ENCODE assay signal across 15 mouse cellular contexts in genomic region chr12:85624652-85625051, GRCm38 (mm10). TPM values are rescaled to one million over a fixed set of nuclear protein-coding genes. Genes with fewer than 3 reads are reported as not detected.
DNase-seq lines count a peak whose midpoint lies in the region; ATAC-seq and TF ChIP-seq lines count a peak whose summit lies in the region.
"Had no signal": no experiment of that assay in that cellular context is flagged by ENCODE, and none has a peak within 500 bp of the region (broad histone marks: within the 10 kb centered on the region; RNA-seq: fewer than 3 reads in every experiment).

No protein-coding gene starts in this region.

- peaks cover 5% of the 10 kb centered on the region for H3K79me2 ChIP-seq in CH12.LX (replicated peaks; ENCODE audit: control insufficient read depth, extremely low read depth, insufficient read depth, poor library complexity, severe bottlenecking)

- peak; percentile 57 for ATAC-seq in intestine, embryonic 16.5 days
- no peak for ATAC-seq in intestine, embryonic 15.5 days
- peak; percentile 91 for ATAC-seq in inflammation-experienced regulatory T-cells, adult 6 months
- no peak for ATAC-seq in midbrain, embryonic 15.5 days (replicated peaks)

- H3K4me2 ChIP-seq in intestine, embryonic 16.5 days (ENCODE audit: low read depth, low read length): no peak overlapping the region
- no peak overlapping the region for H3K4me2 ChIP-seq in intestine, embryonic 15.5 days (replicated peaks)
- 0 out of 2 replicates have a peak overlapping the region, but pooled peaks have one; percentile 2 for H3K4me2 ChIP-seq in CH12.LX (ENCODE audit: insufficient read depth, low read depth, poor library complexity, severe bottlenecking)
- no peak overlapping the region for H3K4me2 ChIP-seq in midbrain, embryonic 15.5 days
- H3K4me2 ChIP-seq: hindbrain, embryonic 15.5 days; kidney, embryonic 15.5 days had no signal

- H3K9me3 ChIP-seq in intestine, embryonic 16.5 days (ENCODE audit: control insufficient read depth, low read length): no peaks in the 10 kb centered on the region
- no peaks in the 10 kb centered on the region for H3K9me3 ChIP-seq in intestine, embryonic 15.5 days
- no peaks in the 10 kb centered on the region for H3K9me3 ChIP-seq in CH12.LX (replicated peaks; ENCODE audit: low read length)
- H3K9me3 ChIP-seq in midbrain, embryonic 15.5 days: no peaks in the 10 kb centered on the region
- H3K9me3 ChIP-seq: embryonic facial prominence, embryonic 10.5 days; hindbrain, embryonic 15.5 days; kidney, embryonic 15.5 days; megakaryocyte, embryonic 14.5 days had no signal

- H3K9ac ChIP-seq in intestine, embryonic 16.5 days (ENCODE audit: low read depth, low read length): no peak overlapping the region
- H3K9ac ChIP-seq in intestine, embryonic 15.5 days: no peak overlapping the region
- H3K9ac ChIP-seq in CH12.LX (ENCODE audit: insufficient read depth, low read depth): no peak overlapping the region
- no peak overlapping the region for H3K9ac ChIP-seq in midbrain, embryonic 15.5 days
- H3K9ac ChIP-seq: hindbrain, embryonic 15.5 days; kidney, embryonic 15.5 days; liver, embryonic 14.5 days had no signal

- WGBS in intestine, embryonic 16.5 days: 71% methylated on average over 7 of the region's 7 CpGs
- WGBS in intestine, embryonic 15.5 days: 71% methylated on average over 7 of the region's 7 CpGs
- WGBS in midbrain, embryonic 15.5 days: 88% methylated on average over 7 of the region's 7 CpGs

- dilution Hi-C loops in CH12.LX (cut with MboI; ENCODE audit: extremely low pct_ligation_motif_present, extremely low pct_unique_long_range_greater_than_20kb, low sequenced_read_pairs): no loop called here

- intact Hi-C loops in gastrocnemius, postnatal 36 days (cut with DNase I): no loop called here

- DNase-seq in CH12.LX (ENCODE audit: extremely low read depth): peak; percentile 87
- peak; percentile 34 for DNase-seq in thymus, postnatal 25 days
- DNase-seq in gastrocnemius, postnatal 36 days: no peak
- DNase-seq: cerebellum, adult 8-10 months; heart, adult 18-20 months; left cerebral cortex, postnatal 4 days had no signal

- in situ Hi-C loops in CH12.LX (cut with MboI; ENCODE audit: low pct_ligation_motif_present, low pct_unique_long_range_greater_than_20kb, low sequenced_read_pairs): no loop called here

- H3K4me3 ChIP-seq in intestine, embryonic 16.5 days (ENCODE audit: low read length): no peak overlapping the region
- no peak overlapping the region for H3K4me3 ChIP-seq in intestine, embryonic 15.5 days (replicated peaks)
- H3K4me3 ChIP-seq in CH12.LX (replicated peaks in 1 of 3; ENCODE audit: low read depth in 2 of 3, low read length in 2 of 3, poor library complexity in 1 of 3): no peak overlapping the region
- no peak overlapping the region for H3K4me3 ChIP-seq in midbrain, embryonic 15.5 days
- H3K4me3 ChIP-seq: embryonic facial prominence, embryonic 10.5 days; hindbrain, embryonic 15.5 days; kidney, embryonic 15.5 days; megakaryocyte, embryonic 14.5 days had no signal

- TF ChIP-seq RAD21 in CH12.LX (IDR thresholded peaks at IDR 0.05; ENCODE audit: low read depth, low read length): no peak; the same call in 1 of the 2 replicates

- no peaks in the 10 kb centered on the region for H3K27me3 ChIP-seq in intestine, embryonic 16.5 days (replicated peaks; ENCODE audit: control insufficient read depth, insufficient read depth, low read length)
- no peaks in the 10 kb centered on the region for H3K27me3 ChIP-seq in intestine, embryonic 15.5 days (replicated peaks)
- no peaks in the 10 kb centered on the region for H3K27me3 ChIP-seq in CH12.LX (replicated peaks)
- H3K27me3 ChIP-seq in midbrain, embryonic 15.5 days (replicated peaks): no peaks in the 10 kb centered on the region
- H3K27me3 ChIP-seq: hindbrain, embryonic 15.5 days; kidney, embryonic 15.5 days had no signal

- no peak overlapping the region for H3K27ac ChIP-seq in intestine, embryonic 16.5 days (ENCODE audit: low read length)
- H3K27ac ChIP-seq in intestine, embryonic 15.5 days: no peak overlapping the region
- peak overlapping the region; percentile 72 for H3K27ac ChIP-seq in CH12.LX (ENCODE audit: insufficient read depth, low read depth)
- no peak overlapping the region for H3K27ac ChIP-seq in midbrain, embryonic 15.5 days
- H3K27ac ChIP-seq: kidney, embryonic 15.5 days; liver, embryonic 14.5 days had no signal

- TF ChIP-seq POLR2A in CH12.LX (IDR thresholded peaks at IDR 0.05; ENCODE audit: low read depth, low read length): no peak

- H3K36me3 ChIP-seq in intestine, embryonic 16.5 days (ENCODE audit: control insufficient read depth, insufficient read depth, low read length): no peaks in the 10 kb centered on the region; the same call in 1 of the 2 replicates
- H3K36me3 ChIP-seq in intestine, embryonic 15.5 days: no peaks in the 10 kb centered on the region
- H3K36me3 ChIP-seq in CH12.LX (replicated peaks in 1 of 2; ENCODE audit: control insufficient read depth in 1 of 2, insufficient read depth in 1 of 2, low read length in 1 of 2): peaks cover 48 to 90% of the 10 kb centered on the region in 2 experiments
- no peaks in the 10 kb centered on the region for H3K36me3 ChIP-seq in midbrain, embryonic 15.5 days (replicated peaks)
- H3K36me3 ChIP-seq: embryonic facial prominence, embryonic 10.5 days; hindbrain, embryonic 15.5 days; kidney, embryonic 15.5 days had no signal

- peak; percentile 79 for TF ChIP-seq EP300 in CH12.LX (IDR thresholded peaks at IDR 0.05; ENCODE audit: low read length)

- no peak for TF ChIP-seq CTCF in CH12.LX (conservative IDR thresholded peaks at IDR 0.05 in 1 of 2, IDR thresholded peaks at IDR 0.05 in 1 of 2; ENCODE audit: low read depth in 2 of 2, low read length in 2 of 2)

- peaks cover 8% of the 10 kb centered on the region; the same call in 1 of the 2 replicates for H3K4me1 ChIP-seq in intestine, embryonic 16.5 days (ENCODE audit: control insufficient read depth, insufficient read depth, low read length)
- peaks cover 14% of the 10 kb centered on the region for H3K4me1 ChIP-seq in intestine, embryonic 15.5 days (replicated peaks)
- H3K4me1 ChIP-seq in CH12.LX (ENCODE audit: control insufficient read depth in 1 of 2, insufficient read depth in 2 of 2): peaks cover 16 to 96% of the 10 kb centered on the region in 2 experiments
- peaks cover 18% of the 10 kb centered on the region for H3K4me1 ChIP-seq in midbrain, embryonic 15.5 days

TF ChIP-seq in CH12.LX, 34 proteins besides CTCF, POLR2A, EP300 and RAD21:
- TF ChIP-seq MAZ (IDR thresholded peaks at IDR 0.05; ENCODE audit: low read depth, low read length) (peak; percentile 93), PAX5 (IDR thresholded peaks at IDR 0.05; ENCODE audit: low read length) (no peak), MYC (IDR thresholded peaks at IDR 0.05; ENCODE audit: low read depth, low read length) (no peak; the same call in 1 of the 2 replicates), IRF4 (IDR thresholded peaks at IDR 0.05; ENCODE audit: low read depth, low read length) (peak; percentile 81), ZC3H11A (IDR thresholded peaks at IDR 0.05; ENCODE audit: low read depth, low read length) (no peak), MXI1 (IDR thresholded peaks at IDR 0.05; ENCODE audit: low read depth, low read length) (peak; percentile 62; the same call in 1 of the 2 replicates), MAX (IDR thresholded peaks at IDR 0.05; ENCODE audit: low read length) (peak; percentile 76), TCF12 (IDR thresholded peaks at IDR 0.05; ENCODE audit: low read depth, low read length) (peak; percentile 84; the same call in 1 of the 2 replicates), NRF1 (IDR thresholded peaks at IDR 0.05; ENCODE audit: low read depth, low read length) (0 out of 2 replicates have a peak, but pooled peaks have one; percentile 26), POLR2AphosphoS2 (IDR thresholded peaks at IDR 0.05; ENCODE audit: low read depth, low read length) (no peak), SIN3A (IDR thresholded peaks at IDR 0.05; ENCODE audit: low read length) (peak; percentile 85), ZNF384 (IDR thresholded peaks at IDR 0.05; ENCODE audit: low read depth, low read length) (peak; percentile 93), GABPA (IDR thresholded peaks at IDR 0.05; ENCODE audit: insufficient replicate concordance, low read depth, low read length) (no peak), KAT2A (IDR thresholded peaks at IDR 0.05; ENCODE audit: insufficient replicate concordance, low read length) (no peak), JUND (conservative IDR thresholded peaks at IDR 0.05; ENCODE audit: low read depth, low read length) (peak; percentile 28; the same call in 1 of the 2 replicates), ETS1 (conservative IDR thresholded peaks at IDR 0.05; ENCODE audit: low read depth, low read length) (peak; percentile 94), BHLHE40 (IDR thresholded peaks at IDR 0.05; ENCODE audit: low read depth, low read length) (peak; percentile 92), CHD1 (IDR thresholded peaks at IDR 0.05; ENCODE audit: low read depth, low read length) (no peak), ZKSCAN1 (IDR thresholded peaks at IDR 0.05; ENCODE audit: borderline replicate concordance, low read depth, low read length) (peak; percentile 62; the same call in 1 of the 2 replicates), MEF2A (IDR thresholded peaks at IDR 0.05; ENCODE audit: borderline replicate concordance, low read depth, low read length) (peak; percentile 53; the same call in 1 of the 2 replicates), SMC3 (IDR thresholded peaks at IDR 0.05; ENCODE audit: low read depth, low read length) (0 out of 2 replicates have a peak, but pooled peaks have one; percentile 1), RCOR1 (conservative IDR thresholded peaks at IDR 0.05; ENCODE audit: low read depth, low read length) (0 out of 2 replicates have a peak, but pooled peaks have one; percentile 16), MAFK (IDR thresholded peaks at IDR 0.05; ENCODE audit: insufficient replicate concordance, low read length) (0 out of 2 replicates have a peak, but pooled peaks have one; percentile 18)

RNA-seq across cellular contexts. Expression of gene Jdp2, which starts 25.8 kb away (rescaled TPM):
- 0.26 and 0.27 TPM in 2 replicates for polyA plus RNA-seq in intestine, embryonic 16.5 days (2015; fragmentation: Nextera tagmentation; extraction: Ambion mirVana)
- polyA plus RNA-seq in intestine, embryonic 15.5 days (2015; fragmentation: Nextera tagmentation; extraction: Ambion mirVana): 0.62 and 0.74 TPM in 2 replicates
- total RNA-seq in CH12.LX (2012; rRNA removed) (86.5 and 88.9 TPM in 2 replicates), CH12.LX (2014; rRNA removed) (64.7 and 67.3 TPM in 2 replicates)
- polyA plus RNA-seq in CH12.LX (2012; ENCODE audit: insufficient read length, low read depth): 104 and 114 TPM in 2 replicates
- under 1 TPM; 0.37 to 0.59 (median 0.58) TPM for polyA plus RNA-seq in inflammation-experienced regulatory T-cells, adult 6 months (2017; shearing (Covaris generic))
- polyA plus RNA-seq in midbrain, embryonic 15.5 days (2015; fragmentation: Nextera tagmentation; extraction: Ambion mirVana): 0.83 and 0.92 TPM in 2 replicates
- total RNA-seq in gastrocnemius, postnatal 36 days (2021): 1 to 10 TPM; 4.6 to 4.9 TPM

Comparison
In these comparisons a context has a peak if more than half of its experiments do, and no peak if none do; other contexts are left out.
1. ATAC-seq: peak in intestine, embryonic 16.5 days (single experiment) and inflammation-experienced regulatory T-cells, adult 6 months (single experiment); none in intestine, embryonic 15.5 days (single experiment) and midbrain, embryonic 15.5 days (single experiment).
2. DNase-seq: peak in CH12.LX (single experiment) and thymus, postnatal 25 days (single experiment); none in gastrocnemius, postnatal 36 days (0 of 2).
3. RNA of gene Jdp2, which starts 25.8 kb away (polyA plus RNA-seq): 104 to 114 TPM in CH12.LX; 0.83 to 0.92 TPM in midbrain, embryonic 15.5 days, 0.62 to 0.74 TPM in intestine, embryonic 15.5 days, 0.37 to 0.59 TPM in inflammation-experienced regulatory T-cells, adult 6 months and 0.26 to 0.27 TPM in intestine, embryonic 16.5 days; every median in the first group is over 10 times any median in the second.